Mouse (Mus musculus) megakaryocyte, embryonic 14.5 days (primary cell): Measurements from ENCODE around the gene Copz1.

Experiments
- FLI1 ChIP-seq: IDR thresholded peaks from 2 replicates; pipeline ENCODE4 v1.6.1; 2012; ENCODE audit warnings: low read length, inconsistent platforms, mixed read lengths
- GATA1 ChIP-seq: IDR thresholded peaks from 3 replicates; pipeline ENCODE4 v1.6.1; 2012; ENCODE audit warnings: mixed read lengths, low read length, inconsistent platforms, borderline replicate concordance

GRCm38 (mm10) chr15:103247078-103247781, 25.3 kb upstream of the Copz1 start:
- TF ChIP-seq FLI1 (no peak), GATA1 (no peak)
